Mouse (Mus musculus): ENCODE results near the gene Sumf2. TPM values are rescaled to one million over a fixed set of nuclear protein-coding genes. Genes with fewer than 3 reads are reported as not detected.
A peak's percentile ranks its signal among the peaks of the same experiment; 100 is the strongest.
"Not testable (repeated sequence)": the region's sequence is repeated elsewhere in the genome, so short reads cannot be mapped to it uniquely, and the experiment has no call there.

The Sumf2 gene
- total RNA-seq (2021): 45.5 and 58.2 TPM in 2 replicates
- long read RNA-seq, transcript Sumf2-204 (9 exons, 2,264 nt): major isoform, 50 of 61 reads
- long read RNA-seq, partial matches to known transcripts: 5 of 61 reads
- long read RNA-seq, other reads (novel, unspliced or antisense): 6 of 61 reads

GRCm38 (mm10) chr5:129846752-129847557, at the start of gene Sumf2:
Gene Sumf2, plus strand, starts transcription at chr5:129846986.
- DNase-seq: peak; percentile 97

GRCm38 (mm10) chr5:129844848-129845247, 1.9 kb upstream of the Sumf2 start:
- no peak for DNase-seq

- DNase-seq: no peak
Measured at GRCm38 (mm10) chr5:129847558-129847820, 703 bp downstream of the Sumf2 start.

GRCm38 (mm10) chr5:129855163-129855562, 8.4 kb downstream of the Sumf2 start:
- DNase-seq: no peak

- no peak for DNase-seq
Measured at GRCm38 (mm10) chr5:129856414-129856813, 9.6 kb downstream of the Sumf2 start.

GRCm38 (mm10) chr5:129862325-129862724, 15.5 kb downstream of the Sumf2 start:
- no peak for DNase-seq

- peak; percentile 62 for DNase-seq
Measured at GRCm38 (mm10) chr5:129864467-129864866, 17.7 kb downstream of the Sumf2 start.

GRCm38 (mm10) chr5:129865841-129866240, 19.1 kb downstream of the Sumf2 start:
- DNase-seq: no peak

- DNase-seq: no peak
Measured at GRCm38 (mm10) chr5:129869238-129869995, 22.6 kb downstream of the Sumf2 start.

- DNase-seq: no peak
Measured at GRCm38 (mm10) chr5:129871238-129871637, 24.5 kb downstream of the Sumf2 start.

GRCm38 (mm10) chr5:129873942-129874341, 27.2 kb downstream of the Sumf2 start:
- no peak for DNase-seq

GRCm38 (mm10) chr5:129875098-129875497, 28.3 kb downstream of the Sumf2 start:
- no peak for DNase-seq

GRCm38 (mm10) chr5:129877731-129878455, 31.1 kb downstream of the Sumf2 start:
- peak; percentile 28 for DNase-seq

- peak; percentile 85 for DNase-seq
Measured at GRCm38 (mm10) chr5:129878946-129879345, 32.2 kb downstream of the Sumf2 start.

- DNase-seq: no peak
Measured at GRCm38 (mm10) chr5:129879888-129880287, 33.1 kb downstream of the Sumf2 start.

- DNase-seq: peak; percentile 42
Measured at GRCm38 (mm10) chr5:129886271-129886670, 39.5 kb downstream of the Sumf2 start.

GRCm38 (mm10) chr5:129886911-129887636, 40.3 kb downstream of the Sumf2 start, which contains the start of gene Chchd2:
Gene Chchd2, minus strand, starts transcription at chr5:129887470.
- peak; percentile 84 for DNase-seq

GRCm38 (mm10) chr5:129890390-129890789, 43.6 kb downstream of the Sumf2 start:
- DNase-seq: not testable (repeated sequence)

GRCm38 (mm10) chr5:129895198-129896088, 48.7 kb downstream of the Sumf2 start, which contains the start of gene Zbed5:
Gene Zbed5, plus strand, starts transcription at chr5:129895723.
- DNase-seq: peak; percentile 84

GRCm38 (mm10) chr5:129898449-129898848, 51.7 kb downstream of the Sumf2 start, which contains the start of gene Phkg1:
Gene Phkg1, minus strand, starts transcription at chr5:129898549.
- no peak for DNase-seq

- DNase-seq: no peak
Measured at GRCm38 (mm10) chr5:129907775-129908174, 61.0 kb downstream of the Sumf2 start.

Data from adrenal gland, postnatal 25 days (tissue).